Mouse (Mus musculus) CD4-positive, CD25-positive, alpha-beta regulatory T cell, adult 4 months (primary cell): ENCODE measurements around the gene Gpt2. TPM values are rescaled to one million over a fixed set of nuclear protein-coding genes. Genes with fewer than 3 reads are reported as not detected.

Source experiments
- ATAC-seq: one replicate; pipeline ENCODE4 v1.8.0; 2017
- polyA plus RNA-seq, 2 experiments: library from polyadenylated mRNA; unstranded; fragments of 100-300 nt; shearing (Covaris generic); gene quantifications; one replicate each; pipeline ENCODE4 v1.2.1; 2017

Gpt2 gene
- polyA plus RNA-seq, 2 experiments from 2014 or later = 0.12 to 0.54 TPM

DNA sequence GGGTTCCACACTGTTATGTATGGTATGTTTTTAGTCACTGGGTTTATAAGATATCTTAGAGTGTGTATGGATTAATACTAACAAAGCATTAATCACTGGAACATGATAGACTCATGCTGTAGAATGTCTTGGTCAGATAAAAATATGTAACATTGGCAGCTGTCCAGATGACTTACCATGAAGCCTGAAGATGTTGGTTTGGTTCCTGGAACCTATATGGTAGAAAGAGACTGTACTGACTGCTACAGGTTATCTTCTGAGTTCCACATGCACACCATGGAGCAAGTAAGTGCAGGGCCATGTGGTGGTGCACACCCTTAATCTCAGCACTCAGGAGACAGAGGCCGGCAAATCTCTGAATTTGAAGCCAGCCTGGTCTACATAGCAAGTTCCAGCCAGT lies 38.3 kb downstream of the Gpt2 start:
- no peak for ATAC-seq

GRCm38 (mm10) chr8:85531471-85531870 lies 39.1 kb downstream of the Gpt2 start:
- ATAC-seq = no peak

DNA sequence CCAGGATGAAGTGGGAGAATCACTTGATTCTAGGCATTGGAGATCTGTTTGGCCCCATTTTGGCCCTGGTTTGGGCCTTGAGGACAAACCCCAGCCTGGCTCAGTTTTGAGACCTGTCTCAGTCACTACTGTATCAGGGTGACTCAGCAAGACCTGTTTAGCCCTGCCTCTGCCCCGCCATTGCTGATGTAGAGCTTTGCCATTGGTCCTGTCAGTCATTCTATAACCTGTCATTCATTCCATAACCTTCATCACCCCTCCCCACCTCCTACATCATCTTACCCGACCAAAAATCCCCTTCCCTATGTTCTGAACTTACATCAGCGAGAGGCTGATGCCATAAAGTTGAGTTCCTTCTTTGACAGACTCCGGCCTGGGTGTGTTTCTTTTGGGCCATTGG lies 40.5 kb downstream of the Gpt2 start:
- no peak for ATAC-seq

DNA sequence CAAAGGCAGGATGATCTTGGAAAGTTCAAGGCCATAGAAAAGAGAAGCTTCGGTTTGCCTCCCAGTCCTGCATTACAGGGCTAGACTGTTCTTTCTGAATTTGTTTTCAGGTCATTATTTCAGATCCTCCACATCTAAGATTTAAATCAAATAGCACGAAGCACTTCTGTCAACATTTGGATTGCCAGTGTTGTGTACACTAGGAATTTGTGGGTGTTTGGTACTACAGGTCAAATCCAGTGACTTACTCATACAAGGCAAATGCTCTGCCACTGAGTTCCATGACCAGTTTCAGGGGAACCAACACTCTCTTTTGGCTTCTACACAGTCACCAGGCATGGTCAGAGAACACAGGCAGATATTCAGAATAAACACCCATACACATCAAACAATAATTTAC lies 41.1 kb downstream of the Gpt2 start:
- no peak for ATAC-seq

- no peak for ATAC-seq
These were observed 41.8 kb downstream of the Gpt2 start for GRCm38 (mm10) chr8:85534163-85534562.

- no peak for ATAC-seq
These were observed 44.0 kb downstream of the Gpt2 start for GRCm38 (mm10) chr8:85536332-85536731.

- no peak for ATAC-seq
These were observed 59.6 kb downstream of the Gpt2 start for GRCm38 (mm10) chr8:85551934-85552333.

GRCm38 (mm10) chr8:85554391-85555180 lies 62.2 kb downstream of the Gpt2 start:
- peak; percentile 73 for ATAC-seq

DNA sequence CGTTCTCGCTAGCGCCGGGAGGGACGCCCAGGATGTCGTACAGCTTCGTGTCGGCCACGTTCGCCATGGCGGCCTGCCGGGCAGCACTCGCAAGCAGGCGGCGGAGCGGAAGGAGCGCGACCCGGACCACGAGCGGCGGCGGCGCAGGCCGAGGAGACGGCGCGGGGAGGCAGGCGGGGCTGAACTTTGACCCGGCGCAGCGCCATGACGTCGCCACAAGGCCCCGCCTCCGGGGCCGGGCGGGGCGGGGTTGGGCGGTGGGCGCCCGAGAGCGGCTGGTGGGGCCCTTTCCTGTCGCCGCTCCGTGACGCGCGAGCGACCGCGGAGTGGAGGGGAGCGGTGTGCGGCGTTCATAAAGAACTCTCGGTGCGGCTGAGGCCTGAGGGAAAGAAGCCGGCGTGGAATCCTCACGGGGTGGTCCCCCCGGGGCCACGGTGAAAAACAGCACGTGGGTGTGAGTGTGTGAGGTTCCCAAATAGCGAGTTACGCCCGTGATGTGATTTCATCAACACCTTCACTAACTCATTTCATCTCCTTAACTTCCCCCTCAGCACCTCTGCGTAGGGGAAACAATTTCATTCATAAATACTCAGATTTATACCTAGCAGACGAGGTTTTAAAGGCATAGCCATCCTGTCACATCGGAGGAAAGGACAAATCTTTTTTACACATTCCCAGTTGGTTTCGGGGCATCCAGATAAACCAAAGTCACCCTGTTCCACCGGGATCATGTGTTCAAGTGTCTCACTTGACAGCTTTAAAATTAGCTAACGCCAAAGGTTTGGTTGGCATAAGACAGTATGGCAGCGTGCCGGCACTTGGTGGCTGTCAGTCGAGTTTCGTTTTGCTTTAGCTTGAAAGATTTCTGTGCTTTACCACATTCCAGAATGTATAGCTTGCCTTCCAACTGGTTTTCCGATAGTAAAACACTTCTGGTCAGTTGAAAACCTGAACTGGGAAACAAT lies 63.1 kb downstream of the Gpt2 start, which contains the start of gene Dnaja2:
TSS of gene Dnaja2 (minus strand) at position 164 of the 965 bp plus-strand sequence.
- ATAC-seq = peak; percentile 81

- ATAC-seq = no peak
These were observed 64.7 kb downstream of the Gpt2 start for GRCm38 (mm10) chr8:85556986-85557600.

GRCm38 (mm10) chr8:85557601-85557986 lies 65.2 kb downstream of the Gpt2 start:
- no peak for ATAC-seq

DNA sequence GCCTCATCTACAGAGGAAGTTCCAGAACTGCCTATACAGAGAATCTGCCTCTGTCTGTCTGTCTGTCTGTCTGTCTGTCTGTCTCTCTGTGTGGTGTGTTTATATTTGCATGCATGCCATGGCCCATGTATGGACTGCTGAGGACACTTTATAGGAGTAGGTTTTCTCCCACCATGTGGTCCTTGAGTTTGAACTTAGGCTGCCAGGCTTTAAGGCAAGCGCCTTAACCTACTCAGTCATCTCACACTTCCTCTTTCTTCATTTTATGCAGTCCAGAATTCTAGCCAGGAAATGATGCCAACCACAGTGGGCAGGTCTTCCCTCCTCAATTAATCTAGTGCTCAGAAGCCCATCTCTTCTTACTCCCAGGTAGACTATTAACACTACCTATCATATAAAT lies 66.8 kb downstream of the Gpt2 start:
- no peak for ATAC-seq

GRCm38 (mm10) chr8:85559966-85560365 lies 67.6 kb downstream of the Gpt2 start:
- no peak for ATAC-seq

DNA sequence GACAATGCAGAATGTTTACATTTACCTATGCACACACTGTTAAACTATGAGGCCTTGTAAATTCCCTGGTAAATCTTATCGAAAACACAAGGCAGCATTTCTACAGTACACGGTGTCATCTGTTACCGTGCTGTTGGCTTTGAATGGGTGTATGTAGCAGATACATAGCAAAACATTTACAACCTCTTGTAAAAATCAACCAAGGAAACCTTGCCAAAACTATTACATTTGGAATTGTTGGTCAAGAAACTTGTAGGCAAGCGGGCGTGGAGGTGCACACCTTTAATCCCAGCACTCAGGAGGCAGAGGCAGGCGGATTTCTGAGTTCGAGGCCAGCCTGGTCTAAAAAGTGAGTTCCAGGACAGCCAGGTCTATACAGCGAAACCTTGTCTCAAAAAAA lies 71.0 kb downstream of the Gpt2 start:
- no peak for ATAC-seq

DNA sequence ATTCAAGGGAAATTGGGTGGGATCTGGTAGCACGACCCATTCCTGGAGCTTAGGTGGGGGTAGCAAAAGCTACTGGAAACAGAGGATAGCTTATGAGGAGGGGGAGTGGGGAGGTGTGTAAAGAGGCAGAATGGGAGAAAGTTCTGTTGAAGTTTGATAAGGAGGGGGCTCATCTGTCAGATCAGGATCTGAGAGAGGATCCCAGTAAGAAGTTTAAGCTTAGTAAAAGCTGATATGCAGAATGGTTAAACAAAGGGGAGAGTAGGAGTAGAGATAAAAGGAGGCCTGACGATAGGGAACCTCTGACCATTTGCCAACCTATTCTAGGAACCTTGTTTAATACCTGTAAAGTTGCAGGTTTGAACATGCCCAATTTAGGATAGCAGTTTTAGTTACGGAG lies 72.8 kb downstream of the Gpt2 start:
- ATAC-seq = no peak

DNA sequence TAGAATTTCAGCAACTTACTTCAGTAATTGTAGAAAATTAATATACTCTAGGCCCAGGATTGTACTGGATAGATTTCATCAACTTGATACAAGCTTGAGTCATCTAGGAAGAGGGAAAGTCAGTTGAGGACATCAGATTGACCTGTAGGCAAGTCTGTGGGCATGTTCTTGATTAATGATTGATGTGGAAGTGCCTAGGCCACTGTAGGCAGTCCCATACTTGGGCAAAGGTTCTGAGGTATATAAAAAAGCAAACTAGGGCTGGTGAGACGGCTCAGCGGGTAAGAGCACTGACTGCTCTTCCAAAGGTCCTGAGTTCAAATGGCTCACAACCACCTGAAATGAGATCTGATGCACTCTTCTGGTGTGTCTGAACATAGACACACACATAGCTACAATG lies 75.4 kb downstream of the Gpt2 start:
- ATAC-seq = no peak

DNA sequence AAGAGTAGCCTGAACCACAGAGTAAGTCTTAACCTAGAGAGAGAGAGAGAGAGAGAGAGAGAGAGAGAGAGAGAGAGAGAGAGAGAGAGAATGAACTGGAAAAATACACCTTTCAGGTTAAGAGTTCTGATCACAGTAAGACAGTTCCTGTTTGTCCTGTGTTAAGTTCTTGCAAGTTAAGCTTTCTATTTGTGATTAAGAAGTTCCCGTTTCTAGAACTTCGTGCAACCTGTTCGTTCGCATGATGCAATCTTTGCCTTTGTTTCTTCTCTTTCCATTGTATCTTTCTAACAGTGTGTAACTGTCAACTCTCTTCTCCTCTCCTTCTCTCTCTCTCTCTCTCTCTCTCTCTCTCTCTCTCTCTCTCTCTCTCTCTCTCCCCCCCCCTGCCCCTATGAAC lies 78.1 kb downstream of the Gpt2 start:
- no peak for ATAC-seq

- no peak for ATAC-seq
These were observed 81.7 kb downstream of the Gpt2 start for GRCm38 (mm10) chr8:85573972-85574496.
